21 mouse cellular contexts compared by ENCODE assay signal in genomic region chr8:26267569-26267968, GRCm38 (mm10).
DNase-seq lines count a peak whose midpoint lies in the region; ATAC-seq and TF ChIP-seq lines count a peak whose summit lies in the region.
"Had no signal": no experiment of that assay in that cellular context is flagged by ENCODE, and none has a peak within 500 bp of the region (broad histone marks: within the 10 kb centered on the region; RNA-seq: fewer than 3 reads in every experiment).

No protein-coding gene starts in this region.

- TF ChIP-seq CTCF in brain, embryonic 14.5 days (IDR thresholded peaks at IDR 0.05; ENCODE audit: borderline replicate concordance, extremely low read depth, insufficient read depth, insufficient read length) = no peak

- DNase-seq in brain, embryonic 14.5 days (ENCODE audit: low read depth) = peak; percentile 57
- DNase-seq in embryonic facial prominence, embryonic 14.5 days (ENCODE audit: low spot score) = no peak
- no peak for DNase-seq in kidney, postnatal 4 days
- DNase-seq: adrenal gland, adult 2 months; adrenal gland, postnatal 25 days; cerebellum, adult 8-10 months; cerebellum, postnatal 25 days; gastrocnemius, postnatal 10 days; heart, adult 2 months; heart, postnatal 10 days; heart, postnatal 4 days; kidney, adult 2 months had no signal

- H3K27ac ChIP-seq in forebrain, embryonic 15.5 days (replicated peaks) = 0 out of 2 replicates have a peak overlapping the region, but pooled peaks have one; percentile 21
- H3K27ac ChIP-seq in forebrain, embryonic 13.5 days = no peak overlapping the region
- peak overlapping the region; percentile 6; the same call in 1 of the 2 replicates for H3K27ac ChIP-seq in embryonic facial prominence, embryonic 14.5 days (replicated peaks; ENCODE audit: low read depth, low read length)
- H3K27ac ChIP-seq in limb, embryonic 13.5 days = peak overlapping the region; percentile 53; the same call in 1 of the 2 replicates
- no peak overlapping the region for H3K27ac ChIP-seq in liver, embryonic 12.5 days
- H3K27ac ChIP-seq: embryonic facial prominence, embryonic 15.5 days; heart, adult 2 months; hindbrain, embryonic 12.5 days had no signal

- no peaks in the 10 kb centered on the region for H3K9me3 ChIP-seq in forebrain, embryonic 15.5 days
- H3K9me3 ChIP-seq in forebrain, embryonic 13.5 days (replicated peaks) = no peaks in the 10 kb centered on the region
- H3K9me3 ChIP-seq in embryonic facial prominence, embryonic 14.5 days (ENCODE audit: control insufficient read depth, low read length) = no peaks in the 10 kb centered on the region
- no peaks in the 10 kb centered on the region for H3K9me3 ChIP-seq in limb, embryonic 13.5 days
- no peaks in the 10 kb centered on the region for H3K9me3 ChIP-seq in liver, embryonic 12.5 days (replicated peaks)
- H3K9me3 ChIP-seq: embryonic facial prominence, embryonic 15.5 days; hindbrain, embryonic 12.5 days had no signal

- H3K36me3 ChIP-seq in forebrain, embryonic 15.5 days = no peaks in the 10 kb centered on the region
- no peaks in the 10 kb centered on the region for H3K36me3 ChIP-seq in forebrain, embryonic 13.5 days (ENCODE audit: poor library complexity, severe bottlenecking)
- H3K36me3 ChIP-seq in embryonic facial prominence, embryonic 14.5 days (ENCODE audit: control insufficient read depth, insufficient read depth, low read length) = no peaks in the 10 kb centered on the region
- H3K36me3 ChIP-seq in limb, embryonic 13.5 days = no peaks in the 10 kb centered on the region
- no peaks in the 10 kb centered on the region for H3K36me3 ChIP-seq in liver, embryonic 12.5 days
- H3K36me3 ChIP-seq: embryonic facial prominence, embryonic 15.5 days; hindbrain, embryonic 12.5 days had no signal

- 31% methylated on average over 4 of the region's 4 CpGs for WGBS in forebrain, embryonic 15.5 days
- WGBS in forebrain, embryonic 13.5 days = 43% methylated on average over 4 of the region's 4 CpGs
- WGBS in embryonic facial prominence, embryonic 14.5 days = 70% methylated on average over 4 of the region's 4 CpGs
- WGBS in limb, embryonic 13.5 days = 19% methylated on average over 4 of the region's 4 CpGs
- 75% methylated on average over 4 of the region's 4 CpGs for WGBS in liver, embryonic 12.5 days (ENCODE audit: insufficient replicate concordance)

- ATAC-seq in forebrain, embryonic 15.5 days (replicated peaks) = no peak
- ATAC-seq in forebrain, embryonic 13.5 days = no peak
- ATAC-seq in embryonic facial prominence, embryonic 14.5 days (ENCODE audit: low read depth) = no peak
- no peak for ATAC-seq in limb, embryonic 13.5 days (ENCODE audit: low FRiP score, low read depth)
- no peak for ATAC-seq in liver, embryonic 12.5 days
- ATAC-seq: forebrain, embryonic 16.5 days; intestine, embryonic 16.5 days had no signal

- TF ChIP-seq POLR2A in brain, embryonic 14.5 days (IDR thresholded peaks at IDR 0.05; ENCODE audit: borderline replicate concordance, extremely low read depth, insufficient read depth, insufficient read length, poor library complexity, severe bottlenecking) = no peak

- no peak overlapping the region for H3K4me3 ChIP-seq in forebrain, embryonic 15.5 days
- no peak overlapping the region for H3K4me3 ChIP-seq in forebrain, embryonic 13.5 days
- H3K4me3 ChIP-seq in embryonic facial prominence, embryonic 14.5 days (ENCODE audit: low read depth, low read length) = no peak overlapping the region
- H3K4me3 ChIP-seq in limb, embryonic 13.5 days = no peak overlapping the region
- no peak overlapping the region for H3K4me3 ChIP-seq in liver, embryonic 12.5 days
- H3K4me3 ChIP-seq: embryonic facial prominence, embryonic 15.5 days; erythroblast, embryonic 14.5 days; heart, adult 2 months; hindbrain, embryonic 12.5 days had no signal

- H3K27me3 ChIP-seq in forebrain, embryonic 15.5 days = no peaks in the 10 kb centered on the region
- H3K27me3 ChIP-seq in forebrain, embryonic 13.5 days = 0 out of 2 replicates have a peak, but pooled peaks cover 3% of the 10 kb centered on the region
- H3K27me3 ChIP-seq in embryonic facial prominence, embryonic 14.5 days (replicated peaks; ENCODE audit: control insufficient read depth, insufficient read depth, low read length) = no peaks in the 10 kb centered on the region
- peaks cover 7% of the 10 kb centered on the region; the same call in 1 of the 2 replicates for H3K27me3 ChIP-seq in limb, embryonic 13.5 days
- peaks cover 5% of the 10 kb centered on the region; the same call in 1 of the 2 replicates for H3K27me3 ChIP-seq in liver, embryonic 12.5 days (replicated peaks)
- H3K27me3 ChIP-seq: embryonic facial prominence, embryonic 15.5 days had no signal

- H3K4me1 ChIP-seq in forebrain, embryonic 15.5 days = peaks cover 55% of the 10 kb centered on the region
- H3K4me1 ChIP-seq in forebrain, embryonic 13.5 days = peaks cover 63% of the 10 kb centered on the region
- H3K4me1 ChIP-seq in embryonic facial prominence, embryonic 14.5 days (ENCODE audit: control insufficient read depth, insufficient read depth, low read length) = peaks cover 23% of the 10 kb centered on the region; the same call in 1 of the 2 replicates
- peaks cover 55% of the 10 kb centered on the region for H3K4me1 ChIP-seq in limb, embryonic 13.5 days
- H3K4me1 ChIP-seq in liver, embryonic 12.5 days = no peaks in the 10 kb centered on the region

- no peak overlapping the region for H3K9ac ChIP-seq in forebrain, embryonic 15.5 days (replicated peaks)
- H3K9ac ChIP-seq in forebrain, embryonic 13.5 days = no peak overlapping the region
- H3K9ac ChIP-seq in embryonic facial prominence, embryonic 14.5 days (ENCODE audit: low read depth, low read length) = no peak overlapping the region
- no peak overlapping the region for H3K9ac ChIP-seq in limb, embryonic 13.5 days
- no peak overlapping the region for H3K9ac ChIP-seq in liver, embryonic 12.5 days
- H3K9ac ChIP-seq: embryonic facial prominence, embryonic 15.5 days; hindbrain, embryonic 12.5 days had no signal

- no peak overlapping the region for H3K4me2 ChIP-seq in forebrain, embryonic 15.5 days (replicated peaks)
- H3K4me2 ChIP-seq in forebrain, embryonic 13.5 days = no peak overlapping the region
- H3K4me2 ChIP-seq in embryonic facial prominence, embryonic 14.5 days (ENCODE audit: low read depth, low read length) = peak overlapping the region; percentile 13; the same call in 1 of the 2 replicates
- peak overlapping the region; percentile 41 for H3K4me2 ChIP-seq in limb, embryonic 13.5 days (replicated peaks)
- no peak overlapping the region for H3K4me2 ChIP-seq in liver, embryonic 12.5 days
- H3K4me2 ChIP-seq: embryonic facial prominence, embryonic 15.5 days; hindbrain, embryonic 12.5 days had no signal

Comparison
In these comparisons a context has a peak if more than half of its experiments do, and no peak if none do; other contexts are left out.
1. H3K27ac ChIP-seq: peak in forebrain, embryonic 15.5 days (single experiment), embryonic facial prominence, embryonic 14.5 days (single experiment) and limb, embryonic 13.5 days (single experiment); none in forebrain, embryonic 13.5 days (single experiment) and liver, embryonic 12.5 days (single experiment).
2. H3K4me2 ChIP-seq: peak in embryonic facial prominence, embryonic 14.5 days (single experiment) and limb, embryonic 13.5 days (single experiment); none in forebrain, embryonic 15.5 days (single experiment), forebrain, embryonic 13.5 days (single experiment) and liver, embryonic 12.5 days (single experiment).